Mouse (Mus musculus) cerebellum, postnatal 14 days (tissue): ENCODE measurements around the gene Caprin2.
"Not testable (repeated sequence)": the region's sequence is repeated elsewhere in the genome, so short reads cannot be mapped to it uniquely, and the experiment has no call there.

Experiments used
- DNase-seq, 2 experiments: peaks; one replicate each; pipeline ENCODE4 v3.0.0; 2021; ENCODE audit warnings: mixed read lengths in 2 of 2

Gene Caprin2

GRCm38 (mm10) chr6:148895773-148896506 lies at the start of gene Caprin2:
Caprin2 (minus strand) TSS chr6:148896237.
- peak; percentile 95 for DNase-seq

GRCm38 (mm10) chr6:148944767-148945508 lies 48.9 kb upstream of the Caprin2 start:
- DNase-seq, result peak; percentile 56 to 66

- DNase-seq, result no peak
These were observed 48.3 kb upstream of the Caprin2 start for GRCm38 (mm10) chr6:148944344-148944766.

GRCm38 (mm10) chr6:148943695-148944094 lies 47.7 kb upstream of the Caprin2 start:
- no peak for DNase-seq

GRCm38 (mm10) chr6:148942406-148942805 lies 46.4 kb upstream of the Caprin2 start:
- no peak for DNase-seq

GRCm38 (mm10) chr6:148941880-148942279 lies 45.8 kb upstream of the Caprin2 start:
- DNase-seq, result no peak

GRCm38 (mm10) chr6:148940383-148940782 lies 44.3 kb upstream of the Caprin2 start:
- peak; percentile 17 for DNase-seq

- DNase-seq, result no peak
These were observed 41.7 kb upstream of the Caprin2 start for GRCm38 (mm10) chr6:148937693-148938092.

GRCm38 (mm10) chr6:148934961-148935590 lies 39.0 kb upstream of the Caprin2 start:
- DNase-seq, result no peak

- peak in 1 of 2 experiments; percentile 25 for DNase-seq
These were observed 35.2 kb upstream of the Caprin2 start for GRCm38 (mm10) chr6:148931281-148931680.

GRCm38 (mm10) chr6:148918841-148919398 lies 22.9 kb upstream of the Caprin2 start:
- DNase-seq, result no peak

- no peak for DNase-seq
These were observed 21.6 kb upstream of the Caprin2 start for GRCm38 (mm10) chr6:148917672-148918071.

GRCm38 (mm10) chr6:148916817-148917216 lies 20.8 kb upstream of the Caprin2 start:
- DNase-seq, result peak in 1 of 2 experiments; percentile 9

GRCm38 (mm10) chr6:148913938-148914337 lies 17.9 kb upstream of the Caprin2 start:
- peak; percentile 66 to 68 for DNase-seq

GRCm38 (mm10) chr6:148911906-148912305 lies 15.9 kb upstream of the Caprin2 start:
- DNase-seq, result not testable (repeated sequence)

GRCm38 (mm10) chr6:148906958-148907357 lies 10.9 kb upstream of the Caprin2 start:
- DNase-seq, result no peak

GRCm38 (mm10) chr6:148902728-148903127 lies 6.7 kb upstream of the Caprin2 start:
- DNase-seq, result no peak

GRCm38 (mm10) chr6:148896507-148896851 lies 442 bp upstream of the Caprin2 start:
- no peak for DNase-seq

- DNase-seq, result peak; percentile 1 to 3
These were observed 907 bp downstream of the Caprin2 start for GRCm38 (mm10) chr6:148894888-148895772.

GRCm38 (mm10) chr6:148873911-148874310 lies 22.1 kb downstream of the Caprin2 start:
- DNase-seq, result no peak

GRCm38 (mm10) chr6:148845629-148846028 lies 50.4 kb downstream of the Caprin2 start:
- no peak for DNase-seq

- no peak for DNase-seq
These were observed 54.3 kb downstream of the Caprin2 start for GRCm38 (mm10) chr6:148841760-148842159.
